Mouse (Mus musculus): ENCODE measurements at regions not wholly inside any gene's neighbourhood (a gene's known extent, or its start where the extent isn't known, plus 50 kb on each side); places are given as distances from the start of the nearest gene placed in this dataset.

GRCm38 (mm10) chr12:27978257-27978931 lies 573.8 kb downstream of the Dcdc2c start:
- no peak for TF ChIP-seq CTCF (IDR thresholded peaks at IDR 0.05; ENCODE audit: low read depth, low read length)
- no peak for TF ChIP-seq TAL1 (conservative IDR thresholded peaks at IDR 0.05; ENCODE audit: low read depth, low read length)

All from G1E (cell line).